Mouse (Mus musculus) induced T-regulatory cell, adult 2 months (primary cell): ENCODE data around the gene Tmcc3.

Source experiments
- DNase-seq: peaks from one replicate; pipeline ENCODE4 v3.0.0-alpha.2; 2012; ENCODE audit warnings: low read depth

The Tmcc3 gene

DNA sequence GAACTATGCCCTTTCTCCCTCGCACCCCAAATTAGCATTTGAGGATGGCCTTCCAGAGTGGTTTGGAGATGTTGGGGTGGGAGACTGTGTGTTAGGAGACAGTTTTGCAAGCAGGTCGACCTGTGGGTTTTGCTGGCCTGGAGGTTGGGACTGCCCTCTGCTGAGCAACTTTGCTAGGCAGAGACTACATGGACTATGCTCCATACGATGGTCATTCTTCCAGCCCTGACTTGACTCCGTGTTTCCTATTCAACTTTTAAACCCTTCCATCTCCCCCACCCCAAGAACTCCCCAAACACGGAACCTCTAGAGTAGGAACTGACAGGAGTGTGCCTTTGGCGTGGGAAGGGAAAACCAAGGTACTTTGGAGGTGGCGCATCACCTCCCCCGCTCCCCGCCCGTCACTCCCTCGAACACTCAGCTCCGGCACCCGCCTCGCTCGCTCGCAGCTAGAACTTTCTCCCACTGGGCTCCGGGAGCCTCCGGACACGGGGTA, at the start of gene Tmcc3:
Tmcc3 (plus strand) TSS at position 439 of the 496 bp plus-strand sequence.
- DNase-seq = no peak

DNA sequence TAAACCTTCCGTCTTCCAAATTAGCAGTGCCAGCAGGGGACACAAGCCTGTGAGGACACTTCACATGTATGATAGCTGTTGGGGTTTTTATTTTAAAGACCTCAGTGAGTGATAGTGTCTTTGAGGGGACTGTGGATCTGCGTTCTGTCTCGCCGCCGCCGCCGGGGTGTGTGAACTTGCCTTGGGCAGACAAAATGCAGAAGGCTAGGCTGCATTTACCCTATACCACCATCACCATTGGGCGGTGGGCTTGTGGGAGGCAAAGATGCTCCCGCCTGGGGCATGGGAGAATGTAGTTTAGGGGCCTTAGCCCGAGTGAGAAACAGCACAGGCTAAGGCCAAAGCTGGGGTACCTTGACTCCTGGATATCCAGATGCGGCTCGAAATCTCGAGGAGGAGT, 49.1 kb upstream of the Tmcc3 start:
- DNase-seq = no peak

GRCm38 (mm10) chr10:94263211-94263610, 48.5 kb upstream of the Tmcc3 start:
- no peak for DNase-seq

- DNase-seq = no peak
Observed at GRCm38 (mm10) chr10:94265656-94266542, 45.9 kb upstream of the Tmcc3 start.

GRCm38 (mm10) chr10:94275321-94275720, 36.4 kb upstream of the Tmcc3 start:
- no peak for DNase-seq

DNA sequence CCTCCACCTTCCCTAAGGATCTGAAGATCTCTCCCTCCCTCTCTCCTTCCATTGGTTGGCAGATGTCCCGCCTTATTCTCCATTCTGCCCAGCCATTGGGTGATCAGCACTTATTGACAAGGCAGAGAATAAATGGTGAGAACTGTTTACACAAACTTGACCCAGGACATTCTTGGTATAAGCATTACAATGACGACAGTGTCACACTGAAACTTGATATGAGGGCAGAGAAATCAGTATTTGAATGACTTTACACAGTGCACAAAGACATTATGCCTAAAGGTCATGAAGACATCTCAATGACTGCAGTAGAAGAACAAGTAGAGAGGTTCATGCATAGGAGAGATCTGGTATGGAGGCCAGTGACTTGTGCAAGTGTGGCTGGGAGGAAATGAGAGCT, 35.2 kb upstream of the Tmcc3 start:
- DNase-seq = no peak

DNA sequence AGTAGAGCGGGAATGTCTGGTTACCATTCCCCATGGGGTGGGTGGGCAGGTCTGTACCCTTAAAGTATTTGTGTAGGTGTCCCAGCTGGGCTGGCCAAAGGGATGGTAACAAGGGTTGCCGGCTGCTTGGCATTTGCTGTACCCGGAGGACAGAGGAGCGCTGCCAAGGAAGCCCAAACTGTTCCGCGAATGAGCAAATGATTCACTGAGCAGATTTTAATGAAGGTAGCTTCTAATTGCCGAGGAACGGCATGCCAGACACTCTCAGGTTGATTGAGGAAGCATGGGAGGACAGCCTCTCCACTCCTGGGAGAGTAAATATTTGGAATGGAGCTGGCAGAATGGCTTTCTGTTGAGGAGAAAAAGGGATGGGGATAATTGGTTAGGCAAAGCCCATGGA, 29.6 kb upstream of the Tmcc3 start:
- DNase-seq = no peak

DNA sequence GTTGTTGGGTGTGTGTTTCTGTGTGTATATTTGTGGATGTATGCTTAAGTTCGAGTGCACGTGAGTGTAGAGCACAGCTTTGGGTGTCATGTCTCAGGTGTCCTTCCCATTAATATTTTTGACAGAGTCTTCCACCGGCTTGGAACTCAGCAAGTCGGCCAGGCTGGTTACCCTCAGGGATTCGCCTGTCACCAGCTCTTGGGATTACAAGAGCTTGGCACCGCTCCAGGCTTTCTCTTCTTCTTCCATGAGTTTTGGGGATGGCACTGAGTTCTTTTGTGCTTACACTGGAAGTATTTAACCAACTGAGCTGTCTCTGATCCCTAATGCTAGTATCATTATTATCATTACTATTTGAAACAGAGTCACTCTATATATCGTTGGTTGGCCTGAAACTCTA, 29.0 kb upstream of the Tmcc3 start:
- no peak for DNase-seq

DNA sequence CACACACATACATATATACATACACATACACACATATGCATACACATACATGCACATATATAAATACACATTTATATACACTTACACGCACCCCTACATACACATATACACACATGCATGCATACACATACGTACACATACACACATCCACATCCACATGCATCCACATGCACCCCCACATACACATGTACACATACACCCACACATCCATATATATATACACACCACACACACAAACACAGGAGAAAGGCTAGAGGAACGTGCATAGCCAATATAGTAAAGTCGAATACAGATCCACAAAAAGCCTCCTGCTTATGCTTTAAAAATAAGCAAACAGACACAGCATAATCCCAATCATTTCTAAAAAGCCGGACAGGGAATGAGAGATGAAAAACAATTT, 17.3 kb upstream of the Tmcc3 start:
- DNase-seq = no peak

DNA sequence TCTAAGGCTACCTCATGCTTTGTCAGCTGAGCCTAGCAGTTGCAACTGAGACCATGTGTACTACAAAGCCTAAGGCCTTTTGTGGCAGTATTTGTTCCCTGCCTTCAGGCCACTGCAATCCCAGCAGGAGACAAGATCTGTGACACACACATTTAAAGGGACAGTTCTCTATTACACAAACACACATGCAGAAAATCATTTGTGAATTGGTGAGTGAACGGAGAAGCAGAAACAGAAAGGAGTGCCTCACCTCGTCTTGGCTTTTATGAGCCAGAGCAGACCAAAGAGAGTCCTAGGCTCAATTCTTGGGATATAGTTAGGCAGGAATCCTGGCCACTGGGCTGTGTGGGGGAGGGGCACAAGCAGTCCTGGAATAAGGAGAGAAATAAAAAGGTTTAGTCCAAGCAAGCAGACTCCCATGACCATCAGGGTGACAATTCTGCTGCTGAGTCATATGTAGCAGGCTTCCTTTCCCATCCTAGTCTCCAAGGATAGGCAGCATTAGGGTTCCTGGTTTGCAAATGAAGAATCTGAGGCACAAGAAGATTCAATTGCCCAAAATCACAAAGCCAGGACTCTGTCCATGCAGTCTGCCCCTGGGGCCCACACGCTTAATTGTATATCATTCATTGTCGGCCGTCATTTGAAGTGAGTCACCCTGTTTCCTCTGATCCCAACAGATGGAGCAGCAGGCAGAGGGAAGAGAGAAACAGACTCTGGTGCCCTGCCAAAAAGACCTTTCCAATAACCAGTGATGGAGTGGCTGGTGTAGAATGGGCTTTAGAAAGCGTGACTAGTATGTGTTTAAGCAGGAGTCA, 16.6 kb upstream of the Tmcc3 start:
- DNase-seq = no peak

DNA sequence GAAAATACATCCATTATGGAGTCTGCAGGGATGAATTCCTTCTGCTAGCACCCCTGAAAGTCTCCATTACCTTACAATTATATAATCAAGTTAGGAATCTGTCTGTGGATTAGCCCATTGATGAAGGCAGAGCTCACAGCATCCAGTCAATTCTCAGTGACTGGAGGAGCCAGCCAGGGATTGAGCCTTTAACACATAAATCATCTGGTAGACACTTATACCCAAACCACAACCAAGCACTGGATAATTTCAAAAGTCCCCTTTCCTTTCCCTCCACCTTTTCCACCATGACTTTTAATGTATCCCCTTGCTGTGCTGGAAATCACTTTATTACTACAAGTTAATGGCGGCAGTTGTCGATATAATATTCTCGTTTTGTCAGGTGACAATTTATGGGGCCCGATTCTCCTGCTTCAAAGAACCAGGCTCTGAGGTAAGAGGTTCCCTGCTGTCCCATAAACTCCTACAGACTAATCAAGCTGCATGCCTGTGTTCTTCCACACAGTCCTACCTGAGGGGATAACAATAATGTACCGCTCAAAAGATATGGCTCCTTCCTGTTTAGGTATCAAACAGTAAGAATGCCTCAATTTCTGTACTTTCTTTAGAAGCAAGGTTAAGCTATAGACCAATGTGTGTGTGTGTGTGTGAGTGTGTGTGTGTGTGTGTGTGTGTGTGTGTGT, 15.7 kb upstream of the Tmcc3 start:
- DNase-seq = no peak

DNA sequence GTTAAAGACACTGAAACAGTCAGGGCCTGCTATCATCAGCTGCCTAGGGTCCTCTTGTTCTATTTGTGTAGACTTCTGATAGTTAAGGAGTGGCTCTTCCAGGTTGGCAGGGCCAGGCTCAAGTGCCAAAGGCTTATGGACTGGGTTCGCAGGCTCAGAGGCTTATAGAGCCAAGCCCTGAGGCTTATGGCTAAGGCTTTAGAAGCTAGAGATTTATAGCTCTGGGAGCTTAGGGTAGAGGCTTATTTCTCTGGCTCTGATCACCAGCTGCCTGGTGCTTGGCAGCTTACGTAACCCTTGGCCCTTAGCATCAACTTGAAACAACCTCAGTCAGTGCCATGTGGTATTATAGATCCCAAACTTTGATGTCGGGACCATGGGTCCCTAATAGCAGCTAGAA, 13.3 kb upstream of the Tmcc3 start, which contains the start of gene Gm4792:
Gm4792 (minus strand) TSS at position 233 of the 400 bp plus-strand sequence.
- DNase-seq = no peak

GRCm38 (mm10) chr10:94299301-94299700, 12.4 kb upstream of the Tmcc3 start:
- no peak for DNase-seq

GRCm38 (mm10) chr10:94304064-94304657, 7.6 kb upstream of the Tmcc3 start:
- no peak for DNase-seq

GRCm38 (mm10) chr10:94305526-94305925, 6.2 kb upstream of the Tmcc3 start:
- DNase-seq = no peak

DNA sequence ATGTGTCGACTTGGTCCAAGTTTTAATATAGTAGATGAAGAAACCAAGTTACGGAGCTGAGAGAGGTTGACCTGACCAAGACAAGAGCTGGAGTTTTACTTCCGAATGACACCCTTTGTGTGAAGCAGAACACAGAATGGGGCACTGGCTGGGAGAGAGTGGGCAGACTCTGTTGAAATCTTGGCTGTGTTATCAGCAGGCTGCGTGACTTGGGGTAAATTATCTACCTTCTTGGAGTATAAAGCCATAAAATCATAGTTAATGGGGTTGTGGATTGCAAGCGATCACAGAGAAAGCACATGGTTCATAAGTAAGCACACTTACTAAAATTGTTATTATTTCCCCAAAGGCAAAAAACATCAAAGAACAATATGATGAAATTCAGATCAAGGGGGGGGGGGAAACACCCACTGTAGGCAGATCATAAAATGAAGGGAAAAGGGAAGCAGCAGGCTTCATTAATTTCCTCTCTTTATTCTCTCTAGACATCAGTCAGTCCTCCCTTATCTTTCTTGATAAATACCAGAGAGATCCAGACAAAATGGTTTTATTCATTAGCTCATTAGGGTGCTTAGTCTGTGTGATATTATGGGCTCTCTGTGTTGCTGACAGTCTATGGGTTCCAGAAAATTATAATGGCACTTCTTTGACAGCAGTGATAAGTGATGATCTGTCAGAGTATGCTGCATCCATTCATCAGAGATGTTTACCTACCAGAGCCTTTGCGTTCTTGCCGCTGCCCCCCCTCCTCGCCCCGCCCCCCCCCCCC, 1.1 kb upstream of the Tmcc3 start:
- DNase-seq = no peak

DNA sequence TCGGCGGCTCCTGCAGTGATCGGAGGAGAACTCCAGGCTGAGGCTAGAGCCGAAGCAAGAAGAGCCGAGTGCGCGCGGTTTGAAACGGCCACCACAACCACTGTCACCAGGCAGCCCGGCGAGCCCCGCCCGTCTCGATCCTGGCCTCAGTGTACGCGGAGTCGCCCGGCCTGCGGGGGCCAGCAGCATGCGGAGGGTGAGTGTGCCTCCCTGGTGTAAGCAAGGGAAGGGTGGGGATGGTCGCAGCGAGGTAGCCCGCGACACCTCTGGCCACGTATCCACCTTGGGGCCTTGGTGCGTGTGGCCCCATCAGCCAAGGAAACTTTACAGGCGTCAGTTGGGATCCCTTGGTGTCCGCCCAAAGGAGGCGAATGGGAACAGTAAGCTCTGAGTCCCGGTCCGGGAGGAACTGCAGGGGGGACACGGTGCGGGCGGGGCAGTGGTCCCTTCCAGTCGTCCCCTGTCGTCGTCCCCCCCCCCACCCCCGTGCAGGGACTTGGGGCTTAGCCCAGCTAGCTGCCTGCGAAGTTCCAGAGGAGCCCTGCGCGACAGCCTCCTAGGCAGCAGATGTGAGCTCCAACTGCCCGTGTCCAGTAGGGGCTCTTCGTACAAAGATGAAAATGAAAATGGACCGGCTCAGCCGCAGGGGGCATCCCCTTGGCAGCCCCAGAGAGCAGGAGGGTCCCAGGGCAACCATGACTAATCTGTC, 412 bp downstream of the Tmcc3 start:
- DNase-seq = no peak

DNA sequence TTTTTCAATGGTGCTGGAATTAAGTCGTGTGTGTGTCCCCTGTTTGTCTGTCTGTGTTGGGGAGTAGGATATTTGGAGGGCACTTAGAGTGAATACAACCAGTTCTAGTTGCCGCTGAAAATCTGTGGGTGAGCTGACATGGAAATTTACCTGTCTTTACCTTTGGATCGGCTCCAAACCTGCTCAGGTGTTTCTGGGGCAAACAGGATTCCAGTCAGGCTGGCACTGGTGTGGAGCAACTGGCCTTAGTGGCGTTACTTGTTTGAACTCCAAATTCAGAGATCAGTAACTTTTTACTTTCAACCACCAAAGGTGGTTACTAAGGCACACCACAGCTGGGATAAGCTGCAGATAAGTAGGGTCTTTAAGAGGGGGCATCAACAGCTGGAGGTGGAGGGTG, 1.4 kb downstream of the Tmcc3 start:
- DNase-seq = no peak

DNA sequence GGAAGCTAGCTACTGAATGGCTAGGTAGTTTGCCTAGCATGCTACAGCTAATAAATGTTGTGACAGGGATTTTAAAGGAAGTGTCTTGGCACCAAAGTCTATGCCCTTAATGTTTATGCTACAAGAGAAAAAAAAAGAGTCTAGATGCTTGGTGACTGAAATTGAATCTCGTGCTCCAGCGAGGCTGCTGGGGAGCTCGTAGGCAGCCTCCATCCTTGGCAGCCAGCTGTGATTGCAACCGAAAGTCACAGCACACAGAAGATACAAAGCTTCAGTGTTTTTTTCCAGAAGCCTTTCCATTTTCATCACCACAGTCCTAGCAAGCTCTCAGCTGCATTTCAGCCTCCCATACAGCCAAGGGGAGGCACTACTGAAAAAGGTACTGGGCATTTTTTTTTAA, 6.8 kb downstream of the Tmcc3 start:
- no peak for DNase-seq

- DNase-seq = no peak
Observed at GRCm38 (mm10) chr10:94329962-94330361, 18.2 kb downstream of the Tmcc3 start.
